ENCODE assay signal across 10 mouse cellular contexts in the genomic region with DNA sequence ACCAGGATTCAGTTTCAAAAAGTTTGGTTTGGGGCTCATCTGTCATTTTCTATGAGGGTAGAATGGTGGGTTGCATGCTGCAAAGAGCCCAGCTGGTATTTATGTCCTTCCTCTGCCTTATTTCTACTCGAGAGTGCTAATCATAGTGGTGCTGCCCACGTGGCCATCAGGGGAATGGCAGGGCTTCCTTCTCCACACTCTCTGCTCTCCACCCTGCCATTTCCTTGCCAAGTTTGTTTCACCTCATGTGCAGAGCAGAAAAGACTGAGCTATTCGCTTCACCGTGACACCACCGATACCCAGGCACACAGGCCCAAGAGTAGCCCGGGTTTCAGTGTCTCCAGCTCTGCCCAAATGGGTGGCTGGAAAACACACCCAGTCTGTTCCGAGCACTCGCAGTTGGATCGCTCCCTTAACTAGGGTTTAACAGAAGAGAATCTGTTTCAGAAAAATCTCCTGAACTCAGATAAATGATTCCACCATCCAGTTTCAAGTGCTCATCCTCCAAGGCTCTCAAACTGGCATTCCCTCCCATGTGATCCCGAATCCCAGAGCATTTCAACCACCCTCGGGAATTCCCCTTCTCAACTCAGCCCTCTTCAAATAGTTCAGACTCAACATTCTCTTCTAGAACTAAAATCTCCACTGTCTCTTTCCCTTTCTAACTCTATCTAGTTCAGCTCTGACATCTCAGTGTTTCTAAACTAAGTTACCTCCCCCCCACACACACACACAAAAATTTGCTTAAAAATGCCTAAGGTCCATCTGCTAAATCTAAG.
DNase-seq lines count a peak whose midpoint lies in the region; ATAC-seq and TF ChIP-seq lines count a peak whose summit lies in the region.
"Had no signal": no experiment of that assay in that cellular context is flagged by ENCODE, and none has a peak within 500 bp of the region (broad histone marks: within the 10 kb centered on the region; RNA-seq: fewer than 3 reads in every experiment).

No protein-coding gene starts in this region.

- ATAC-seq in hindbrain, embryonic 13.5 days (ENCODE audit: low FRiP score): no peak
- ATAC-seq in heart, postnatal 0 days (ENCODE audit: insufficient read depth, low read depth): peak; percentile 86
- ATAC-seq: liver, embryonic 12.5 days had no signal

- peaks cover 18% of the 10 kb centered on the region for H3K4me1 ChIP-seq in hindbrain, embryonic 13.5 days (replicated peaks)
- H3K4me1 ChIP-seq in hindbrain, embryonic 10.5 days (replicated peaks): peaks cover 19% of the 10 kb centered on the region
- peaks cover 24% of the 10 kb centered on the region; the same call in 1 of the 2 replicates for H3K4me1 ChIP-seq in heart, postnatal 0 days (ENCODE audit: control insufficient read depth, insufficient read depth)
- H3K4me1 ChIP-seq: liver, embryonic 12.5 days had no signal

- DNase-seq in hindbrain, embryonic 10.5 days (ENCODE audit: low spot score): no peak
- peak; percentile 31 for DNase-seq in right cerebral cortex, adult 18-20 months
- no peak for DNase-seq in right cerebral cortex, postnatal 25 days
- peak; percentile 72 for DNase-seq in heart, postnatal 0 days (ENCODE audit: low spot score)
- peak; percentile 58 for DNase-seq in telencephalon, adult 2 months (ENCODE audit: low read depth, low spot score)
- no peak for DNase-seq in embryo, embryonic 9.5 days (ENCODE audit: extremely low spot score)
- DNase-seq in embryo, embryonic 10.5 days (ENCODE audit: low spot score): no peak

- no peaks in the 10 kb centered on the region for H3K27me3 ChIP-seq in hindbrain, embryonic 13.5 days
- no peaks in the 10 kb centered on the region for H3K27me3 ChIP-seq in hindbrain, embryonic 10.5 days (ENCODE audit: insufficient read depth, poor library complexity, severe bottlenecking)
- no peaks in the 10 kb centered on the region for H3K27me3 ChIP-seq in heart, postnatal 0 days (ENCODE audit: control insufficient read depth, insufficient read depth, low read length)
- H3K27me3 ChIP-seq: liver, embryonic 12.5 days had no signal

- H3K9me3 ChIP-seq in hindbrain, embryonic 13.5 days: no peaks in the 10 kb centered on the region
- H3K9me3 ChIP-seq in hindbrain, embryonic 10.5 days: no peaks in the 10 kb centered on the region
- no peaks in the 10 kb centered on the region for H3K9me3 ChIP-seq in heart, postnatal 0 days (replicated peaks; ENCODE audit: control insufficient read depth, low read length)
- H3K9me3 ChIP-seq: G1E; liver, embryonic 12.5 days had no signal

- no peak overlapping the region for H3K4me2 ChIP-seq in hindbrain, embryonic 13.5 days
- H3K4me2 ChIP-seq in heart, postnatal 0 days (ENCODE audit: low read depth, low read length): 0 out of 2 replicates have a peak overlapping the region, but pooled peaks have one; percentile 18
- H3K4me2 ChIP-seq: liver, embryonic 12.5 days had no signal

- peaks cover 8% of the 10 kb centered on the region for H3K36me3 ChIP-seq in hindbrain, embryonic 13.5 days
- H3K36me3 ChIP-seq in hindbrain, embryonic 10.5 days: peaks cover 14% of the 10 kb centered on the region
- 0 out of 2 replicates have a peak, but pooled peaks cover 4% of the 10 kb centered on the region for H3K36me3 ChIP-seq in heart, postnatal 0 days (replicated peaks; ENCODE audit: control insufficient read depth, insufficient read depth, low read length)
- H3K36me3 ChIP-seq: G1E had no signal

- peak overlapping the region; percentile 2; the same call in 1 of the 2 replicates for H3K27ac ChIP-seq in hindbrain, embryonic 13.5 days
- no peak overlapping the region for H3K27ac ChIP-seq in hindbrain, embryonic 10.5 days
- H3K27ac ChIP-seq in heart, postnatal 0 days (ENCODE audit: low read depth): no peak overlapping the region
- H3K27ac ChIP-seq: liver, embryonic 12.5 days had no signal

- no peak overlapping the region for H3K9ac ChIP-seq in hindbrain, embryonic 13.5 days
- H3K9ac ChIP-seq in heart, postnatal 0 days (replicated peaks; ENCODE audit: low read depth, low read length): no peak overlapping the region
- H3K9ac ChIP-seq: liver, embryonic 12.5 days had no signal

- no peak for TF ChIP-seq EP300 in heart, postnatal 0 days (IDR thresholded peaks at IDR 0.05; ENCODE audit: low read depth)

- peak; percentile 41 for TF ChIP-seq CTCF in heart, postnatal 0 days (IDR thresholded peaks at IDR 0.05; ENCODE audit: low read depth)

- WGBS in hindbrain, embryonic 13.5 days: 77% methylated on average over 11 of the region's 11 CpGs
- 84% methylated on average over 11 of the region's 11 CpGs for WGBS in hindbrain, embryonic 10.5 days
- 39% methylated on average over 11 of the region's 11 CpGs for WGBS in heart, postnatal 0 days

- H3K4me3 ChIP-seq in hindbrain, embryonic 13.5 days: no peak overlapping the region
- no peak overlapping the region for H3K4me3 ChIP-seq in hindbrain, embryonic 10.5 days
- no peak overlapping the region for H3K4me3 ChIP-seq in heart, postnatal 0 days (ENCODE audit: low read depth, low read length)
- H3K4me3 ChIP-seq: liver, embryonic 12.5 days had no signal

Comparison
In these comparisons a context has a peak if more than half of its experiments do, and no peak if none do; other contexts are left out.
1. DNase-seq: peak in right cerebral cortex, adult 18-20 months (single experiment), heart, postnatal 0 days (single experiment) and telencephalon, adult 2 months (single experiment); none in hindbrain, embryonic 10.5 days (single experiment), right cerebral cortex, postnatal 25 days (single experiment), embryo, embryonic 9.5 days (single experiment) and embryo, embryonic 10.5 days (single experiment).